Mouse (Mus musculus) E14TG2a.4 (cell line): ENCODE data around the gene B230118H07Rik.

Source experiments
- CTCF ChIP-seq: conservative IDR thresholded peaks from 2 replicates; pipeline ENCODE4 v1.5.1; 2014; ENCODE audit warnings: low read length
- NANOG ChIP-seq: IDR thresholded peaks from 2 replicates; pipeline ENCODE4 v1.6.1; 2014; ENCODE audit warnings: borderline replicate concordance, low read length, mixed read lengths
- POU5F1 ChIP-seq: IDR thresholded peaks from 2 replicates; pipeline ENCODE4 v1.6.1; 2014; ENCODE audit warnings: low read length, borderline replicate concordance

DNA sequence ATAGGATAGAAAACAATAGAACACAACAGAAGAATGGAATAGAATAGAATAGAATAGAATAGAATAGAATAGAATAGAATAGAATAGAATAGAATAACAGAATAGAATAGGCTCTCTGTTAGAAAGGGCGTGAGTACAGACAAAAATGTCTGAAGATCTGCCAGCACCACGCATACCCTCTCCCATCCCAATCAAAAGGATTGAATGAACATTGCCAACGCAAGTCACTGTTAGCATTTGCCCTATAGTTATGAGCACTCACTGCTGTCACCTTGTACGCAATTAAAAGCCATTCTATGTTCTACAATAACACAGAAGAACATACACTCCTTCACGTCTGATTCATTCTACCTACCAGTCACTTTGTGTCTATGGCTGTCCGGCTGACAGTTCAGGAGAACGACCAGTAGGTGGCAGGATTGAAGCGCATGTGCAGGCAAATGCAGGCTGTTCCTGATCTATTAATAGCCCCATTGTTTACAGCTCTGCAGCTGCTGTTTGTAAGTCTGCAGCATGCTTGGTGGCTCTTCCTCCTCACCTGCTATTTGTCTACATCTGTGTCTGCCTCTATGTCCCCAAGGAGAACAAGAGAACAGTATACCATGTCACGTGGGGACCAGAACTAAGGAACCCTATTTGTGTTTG is 15.8 kb upstream of the B230118H07Rik start:
- peak; percentile 94 for TF ChIP-seq CTCF
- no peak for TF ChIP-seq NANOG
- no peak for TF ChIP-seq POU5F1
